Mouse (Mus musculus) layer of hippocampus, adult 8-10 months (tissue): Measurements from ENCODE around the gene Mafk. TPM values are rescaled to one million over a fixed set of nuclear protein-coding genes. Genes with fewer than 3 reads are reported as not detected.
A peak's percentile ranks its signal among the peaks of the same experiment; 100 is the strongest.
"Not testable (repeated sequence)": the region's sequence is repeated elsewhere in the genome, so short reads cannot be mapped to it uniquely, and the experiment has no call there.

Source experiments
- DNase-seq, 2 experiments: peaks; one replicate each; pipeline ENCODE4 v3.0.0; 2022; ENCODE audit warnings: low spot score in 2 of 2
- total RNA-seq, 4 experiments: library from RNA; stranded (reverse); gene quantifications; 2 replicates each; pipeline ENCODE4 v1.2.4; 2022

The Mafk gene
- total RNA-seq, result 10 to 100 TPM in 2 of 4 experiments, 1 to 10 TPM in 2; 9.2 to 16.4 (median 10.5) TPM

GRCm38 (mm10) chr5:139791227-139792158 lies at the start of gene Mafk:
TSS of gene Mafk (plus strand) at chr5:139791513.
- peak; percentile 92 to 93 for DNase-seq

DNA sequence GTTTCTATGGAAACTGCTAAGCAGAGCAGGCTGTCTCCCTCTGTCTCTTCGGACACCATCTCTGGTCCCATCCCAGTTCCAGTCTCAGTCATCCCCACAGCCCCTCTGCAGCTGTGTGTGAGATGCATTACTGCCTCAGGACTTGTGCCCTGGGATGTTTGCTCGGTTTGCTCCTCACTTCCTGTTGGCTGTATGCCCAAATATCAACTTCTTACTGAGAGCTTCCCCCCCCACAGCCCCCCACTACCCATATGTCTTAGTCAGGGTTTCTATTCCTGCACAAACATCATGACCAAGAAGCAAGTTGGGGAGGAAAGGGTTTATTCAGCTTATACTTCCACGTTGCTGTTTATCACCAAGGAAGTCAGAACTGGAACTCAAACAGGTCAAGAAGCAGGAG lies 48.7 kb upstream of the Mafk start:
- not testable (repeated sequence) for DNase-seq

DNA sequence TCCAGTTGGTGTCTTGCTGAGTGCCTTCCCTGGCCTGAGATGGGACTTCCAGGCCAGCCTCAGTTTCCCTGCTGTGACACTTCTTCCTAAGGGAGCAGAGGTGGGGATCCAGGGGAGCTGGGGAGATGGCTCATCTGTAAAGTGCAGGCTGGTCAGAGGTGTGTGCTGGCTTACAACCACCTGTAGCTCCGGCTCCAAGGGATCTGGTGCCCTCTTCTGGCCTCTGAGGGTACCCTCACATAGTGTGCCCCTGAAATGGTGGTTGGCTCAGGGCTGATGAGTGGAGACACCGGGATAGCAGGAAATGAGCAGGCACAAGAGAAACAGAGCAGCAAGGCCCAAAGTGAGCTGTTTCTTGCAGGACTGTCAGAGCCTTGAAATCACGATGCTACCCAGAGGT lies 45.5 kb upstream of the Mafk start:
- no peak for DNase-seq

DNA sequence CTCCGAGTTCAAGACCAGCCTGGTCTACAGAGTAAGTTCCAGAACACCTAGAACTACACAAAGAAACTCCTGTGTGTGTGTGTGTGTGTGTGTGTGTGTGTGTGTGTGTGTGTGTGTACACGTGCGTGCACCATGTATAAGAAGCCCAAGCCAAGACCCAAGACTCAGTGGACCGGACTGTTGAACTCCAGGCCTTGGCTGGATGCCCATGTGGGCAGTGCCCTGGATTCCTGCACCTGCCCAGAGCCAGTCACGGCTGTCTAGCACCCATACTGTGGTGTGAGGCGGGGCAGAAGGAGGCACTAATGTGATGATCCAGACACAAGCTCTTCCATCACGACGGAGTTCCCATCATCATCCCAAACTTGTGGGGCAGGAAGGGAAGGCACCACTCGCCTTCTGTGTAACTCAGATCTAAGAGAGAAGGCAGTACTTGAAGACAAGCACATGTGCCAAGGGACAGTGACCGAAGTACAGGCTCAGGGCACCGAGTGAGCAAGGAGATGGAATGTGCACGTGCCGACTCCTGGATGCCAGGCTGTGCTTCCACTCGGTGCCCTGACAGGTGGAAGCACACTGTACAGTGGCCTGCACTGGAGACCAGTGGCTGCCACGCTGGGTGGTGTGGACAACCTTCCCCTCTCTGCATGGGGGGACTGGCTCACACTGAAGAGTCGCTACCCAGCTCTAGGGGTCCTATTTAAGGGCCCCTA lies 41.7 kb upstream of the Mafk start:
- DNase-seq, result no peak

- DNase-seq, result peak in 1 of 2 experiments; percentile 60
Observed at GRCm38 (mm10) chr5:139750535-139750934, 40.8 kb upstream of the Mafk start.

- peak in 1 of 2 experiments; percentile 68 for DNase-seq
Observed at GRCm38 (mm10) chr5:139754753-139755152, 36.6 kb upstream of the Mafk start.

GRCm38 (mm10) chr5:139756135-139756534 lies 35.2 kb upstream of the Mafk start:
- no peak for DNase-seq

- no peak for DNase-seq
Observed at GRCm38 (mm10) chr5:139756586-139756985, 34.7 kb upstream of the Mafk start.

- DNase-seq, result peak in 1 of 2 experiments; percentile 51
Observed at GRCm38 (mm10) chr5:139758096-139758495, 33.2 kb upstream of the Mafk start.

DNA sequence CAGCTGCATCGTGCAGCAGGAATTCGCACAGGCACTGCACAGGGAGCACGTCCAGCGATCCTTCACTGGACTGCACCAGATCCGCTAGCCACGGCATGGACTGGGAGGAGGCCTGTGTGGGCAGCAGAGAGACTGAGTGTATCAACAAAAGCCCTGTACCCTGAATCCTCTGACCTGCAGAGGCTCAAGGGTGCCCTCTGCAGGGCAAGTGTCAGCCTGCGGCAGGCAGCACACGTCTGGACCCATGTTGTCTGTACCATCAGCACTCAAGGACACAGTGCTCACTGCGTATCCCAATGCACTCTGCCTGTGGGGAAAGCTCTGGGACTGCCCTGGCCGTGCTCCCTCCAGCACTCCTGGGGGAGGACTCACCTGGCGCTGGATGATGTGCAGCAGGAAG lies 27.0 kb upstream of the Mafk start:
- DNase-seq, result no peak

- no peak for DNase-seq
Observed at GRCm38 (mm10) chr5:139768216-139768615, 23.1 kb upstream of the Mafk start.

- peak; percentile 93 to 97 for DNase-seq
Observed at GRCm38 (mm10) chr5:139775216-139775926, 15.9 kb upstream of the Mafk start, which contains the start of gene Ints1. TSS of gene Ints1 (minus strand) at chr5:139775674.

DNA sequence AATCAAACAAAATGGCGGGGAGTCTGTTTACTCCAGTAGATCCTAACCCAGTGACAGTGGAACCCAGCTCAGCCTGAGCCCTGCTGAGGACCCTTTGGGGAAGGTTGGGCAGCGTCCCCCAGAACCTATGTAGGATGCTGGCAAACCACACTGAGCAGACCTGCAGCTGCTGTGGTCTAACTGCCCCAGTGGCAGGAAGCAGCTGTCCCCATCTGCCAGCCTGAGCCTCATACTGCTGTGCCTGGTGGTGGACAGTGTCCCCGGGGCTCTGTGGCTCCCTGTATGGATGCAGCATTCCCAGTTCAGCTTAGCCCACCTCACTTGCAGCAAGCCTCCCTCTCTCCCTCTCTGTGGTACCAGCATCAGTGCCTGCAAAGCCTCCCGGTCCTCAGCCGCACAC lies 14.3 kb upstream of the Mafk start:
- no peak for DNase-seq

GRCm38 (mm10) chr5:139781406-139781805 lies 9.9 kb upstream of the Mafk start:
- no peak for DNase-seq

GRCm38 (mm10) chr5:139789466-139789865 lies 1.8 kb upstream of the Mafk start:
- no peak for DNase-seq

DNA sequence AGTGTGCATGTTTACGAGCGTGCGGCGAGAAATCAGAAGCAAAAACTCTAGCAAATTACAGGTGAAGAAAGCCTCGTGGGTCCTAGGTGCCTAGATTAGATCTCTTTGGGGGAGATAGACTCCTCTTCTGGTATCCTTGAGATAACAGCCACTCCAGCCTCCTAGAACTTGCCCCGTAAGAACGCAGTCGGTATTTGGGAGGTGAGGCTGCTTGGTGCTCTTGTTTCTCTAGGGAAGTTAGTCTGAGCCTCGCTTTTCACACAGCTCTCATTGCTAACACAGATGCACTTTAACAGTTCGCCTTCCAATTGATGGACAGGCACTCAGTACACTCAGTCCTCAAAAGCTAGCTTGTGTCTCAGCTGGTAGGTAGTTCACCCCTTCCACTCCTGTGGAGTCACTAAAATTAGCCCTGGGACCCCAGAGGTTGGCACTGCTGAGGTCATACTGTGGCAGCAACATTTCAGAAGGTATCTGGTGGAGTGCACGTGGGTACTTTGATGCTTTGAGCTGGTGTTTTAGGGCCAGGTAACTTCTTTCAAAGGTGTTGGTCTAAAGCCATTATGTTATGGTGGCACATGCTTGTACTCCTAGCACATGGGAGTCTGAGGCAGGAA lies 954 bp downstream of the Mafk start:
- no peak for DNase-seq

GRCm38 (mm10) chr5:139792966-139793337 lies 1.6 kb downstream of the Mafk start:
- no peak for DNase-seq

GRCm38 (mm10) chr5:139793338-139794089 lies 2.2 kb downstream of the Mafk start:
- no peak for DNase-seq

DNA sequence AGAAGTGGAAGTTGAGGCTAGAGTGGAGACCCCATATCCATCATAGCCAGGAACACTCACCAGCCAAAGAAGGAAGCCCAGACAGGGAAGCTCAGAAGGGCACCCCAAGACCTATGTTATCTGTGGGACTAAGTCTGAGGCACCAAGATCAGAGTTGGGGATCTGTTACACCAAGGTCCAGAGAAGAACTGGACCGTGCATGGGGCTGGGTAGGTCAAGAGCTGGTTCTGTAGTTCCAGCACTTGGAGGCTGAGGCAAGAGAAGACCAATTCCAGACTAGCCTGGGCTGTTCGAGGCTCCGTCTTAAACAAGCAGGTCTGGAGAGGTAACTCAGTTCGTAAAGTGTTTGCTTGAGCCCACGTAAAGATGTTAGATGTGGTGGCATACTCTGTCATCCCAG lies 2.8 kb downstream of the Mafk start:
- no peak for DNase-seq

- DNase-seq, result no peak
Observed at GRCm38 (mm10) chr5:139794938-139795337, 3.6 kb downstream of the Mafk start.
